Mouse (Mus musculus) MN1 (cell line): ENCODE measurements around the gene Gm45062.

Experiments
- DNase-seq: peaks from one replicate; pipeline ENCODE4 v3.0.0-alpha.2; 2016; ENCODE audit warnings: low spot score

The Gm45062 gene

DNA sequence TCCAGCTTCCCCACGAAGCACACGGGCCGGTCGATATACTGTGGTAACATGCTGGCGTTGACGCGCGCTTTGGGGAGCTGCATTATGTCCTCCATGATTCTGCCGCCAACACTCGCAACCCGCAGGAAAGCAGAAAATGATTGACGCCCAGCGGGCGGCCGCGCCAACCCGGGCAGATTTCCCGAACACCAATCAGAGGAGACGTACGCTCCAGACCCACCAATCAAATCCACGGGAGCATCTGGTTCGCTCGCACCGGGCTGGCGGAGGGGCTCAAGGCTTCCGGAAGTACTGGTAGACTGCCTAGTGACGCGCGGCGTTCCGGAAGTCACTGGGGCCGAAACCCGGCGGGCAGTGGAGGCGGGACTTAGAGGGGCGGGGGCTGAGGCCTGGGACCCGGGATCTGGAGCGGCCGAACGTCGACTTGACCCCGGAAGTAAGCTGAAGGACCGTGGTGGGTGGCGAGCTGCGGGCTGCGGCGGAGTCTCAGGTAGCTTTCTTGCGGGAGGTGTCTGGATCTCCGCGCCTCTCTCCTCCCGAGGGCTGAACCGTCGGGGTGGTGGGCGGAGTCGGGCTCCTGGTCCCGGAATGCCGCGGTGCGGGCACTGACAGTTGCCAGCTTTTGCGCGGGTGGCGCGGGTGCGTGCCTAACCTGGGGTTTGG, at the start of gene Gm45062, which contains the start of the genes Rpa3 and Umad1:
Gene Gm45062, plus strand, starts transcription at position 447 of the 663 bp plus-strand sequence.
Gene Rpa3, minus strand, starts transcription at position 170 of the 663 bp plus-strand sequence.
Gene Umad1, plus strand, starts transcription at position 285 of the 663 bp plus-strand sequence.
- peak; percentile 98 for DNase-seq

DNA sequence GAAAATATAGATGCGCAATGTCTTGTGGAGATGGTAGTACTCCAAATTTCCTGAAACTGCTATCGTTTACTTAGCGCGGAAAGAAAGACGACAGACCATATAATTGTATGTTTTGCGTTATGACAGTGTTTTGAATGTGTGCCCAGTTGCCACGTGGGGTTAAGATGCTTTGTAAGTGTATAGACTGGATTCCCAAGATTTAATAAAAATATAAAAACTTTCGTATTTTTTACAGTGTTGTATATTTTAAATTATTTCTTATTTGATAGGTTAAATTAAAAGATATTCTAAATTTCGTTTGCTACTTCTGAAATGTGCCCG, 49.4 kb upstream of the Gm45062 start:
- peak; percentile 36 for DNase-seq

DNA sequence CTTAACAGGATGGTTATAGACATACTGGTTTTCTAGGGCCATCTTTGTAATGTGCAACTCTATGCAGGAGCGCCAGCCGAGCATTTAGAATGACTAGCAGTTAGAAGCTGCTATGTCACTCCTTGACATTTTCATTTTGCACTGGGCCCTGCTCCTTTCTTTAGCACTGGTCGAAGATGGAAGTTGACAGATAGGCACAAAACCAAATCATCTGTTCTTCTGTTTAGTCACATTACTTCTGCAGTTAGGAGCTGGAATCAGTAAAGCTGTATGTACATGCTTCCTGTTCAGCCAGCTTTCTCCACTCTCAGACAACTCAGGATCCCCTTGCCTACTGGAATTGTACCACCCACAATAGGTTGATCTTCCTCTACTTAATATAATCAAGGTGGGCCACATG, 48.6 kb upstream of the Gm45062 start:
- peak; percentile 8 for DNase-seq

DNA sequence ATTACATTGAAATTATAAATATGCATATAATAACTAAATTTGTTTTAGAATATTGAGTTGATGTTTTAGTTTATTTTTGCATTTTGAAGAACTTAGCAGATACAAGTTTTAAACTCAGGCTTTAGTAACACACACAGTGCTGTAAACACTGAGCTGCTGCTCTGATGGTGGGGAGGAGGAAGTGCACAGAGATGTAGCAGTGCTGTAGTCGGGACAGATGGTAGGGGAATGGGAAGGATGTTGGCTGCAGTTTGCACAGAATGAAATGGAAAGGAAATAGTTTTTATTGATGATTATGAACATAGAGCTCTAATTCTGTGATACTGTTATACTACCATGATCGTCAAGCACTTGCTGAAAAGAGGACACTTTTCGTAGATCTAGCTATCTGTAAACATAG, 32.2 kb upstream of the Gm45062 start:
- no peak for DNase-seq

DNA sequence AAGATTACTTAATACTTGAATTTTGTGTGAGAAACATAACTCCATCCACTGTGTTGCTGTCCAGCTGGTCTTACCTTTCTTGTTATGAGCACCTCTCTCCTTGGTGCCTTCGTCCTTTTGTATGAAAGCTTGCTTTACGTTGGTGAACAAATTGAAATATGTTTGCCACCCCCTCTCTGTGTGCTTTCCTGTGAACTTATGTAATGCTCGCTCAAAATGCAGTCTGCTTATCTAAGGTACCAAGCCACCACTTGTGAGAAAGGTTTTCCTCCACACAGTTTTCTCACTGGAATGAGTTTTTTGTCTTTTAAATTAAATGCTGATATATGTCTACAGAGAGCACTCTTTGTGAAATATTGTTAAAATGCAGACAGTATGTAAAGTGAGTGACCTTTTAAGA, 30.7 kb upstream of the Gm45062 start:
- no peak for DNase-seq

DNA sequence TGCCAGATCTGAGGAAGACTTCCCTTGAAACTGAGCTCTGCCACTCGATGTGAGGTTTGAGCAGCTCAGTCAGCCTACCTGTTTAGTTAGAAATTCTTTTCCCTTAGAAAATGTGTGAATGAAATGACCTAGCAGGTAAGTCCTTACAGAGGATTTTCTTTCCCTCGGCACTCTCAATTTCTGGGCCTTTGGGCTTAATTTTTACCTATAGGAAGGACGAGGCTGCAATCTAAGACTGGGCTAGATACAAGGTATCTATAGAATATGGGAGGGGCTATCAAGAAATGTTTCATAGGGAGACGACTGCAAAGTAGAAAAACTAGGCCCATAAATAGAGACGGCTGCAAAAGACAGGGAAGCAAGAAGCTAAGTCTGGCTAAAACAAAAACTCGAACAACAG, 934 bp upstream of the Gm45062 start:
- peak; percentile 27 for DNase-seq

DNA sequence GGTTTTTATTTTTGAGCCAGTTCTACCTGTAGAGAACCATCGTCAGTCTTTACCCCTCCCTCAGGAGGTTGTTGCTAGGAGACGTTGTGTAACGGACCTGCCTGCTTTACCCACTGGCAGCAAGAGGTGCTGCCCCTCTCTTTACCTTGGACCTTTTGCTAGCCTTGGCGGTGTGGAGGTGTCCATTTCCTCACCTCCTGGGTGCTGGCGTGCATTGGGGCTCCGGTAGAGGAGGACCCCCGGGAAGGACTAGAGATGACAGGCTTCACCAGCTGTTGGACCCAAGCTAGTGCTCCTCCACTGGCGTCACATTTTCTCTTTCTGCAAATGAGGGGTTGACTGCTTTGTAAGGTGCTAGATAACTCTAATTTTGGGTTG, 406 bp downstream of the Gm45062 start:
- no peak for DNase-seq

DNA sequence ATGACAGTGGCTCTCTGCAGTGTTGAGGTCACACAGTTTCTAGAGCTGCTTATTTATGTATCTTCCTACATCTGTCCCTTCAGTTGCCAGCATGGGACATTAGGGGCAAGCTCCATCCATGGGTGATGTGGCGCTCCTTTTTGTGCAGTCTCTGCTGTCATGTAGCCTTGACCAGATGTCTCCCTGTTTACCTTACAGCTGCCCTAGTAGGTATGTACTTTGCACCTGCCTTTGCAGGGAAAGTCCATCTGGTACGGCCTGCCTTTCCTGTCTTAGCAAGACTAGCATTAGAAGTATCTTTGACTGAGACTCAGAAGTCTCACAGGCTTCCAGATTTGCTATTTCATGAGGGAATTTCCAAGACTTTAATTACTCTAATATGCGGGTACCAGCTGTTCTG, 11.8 kb downstream of the Gm45062 start:
- DNase-seq: no peak

DNA sequence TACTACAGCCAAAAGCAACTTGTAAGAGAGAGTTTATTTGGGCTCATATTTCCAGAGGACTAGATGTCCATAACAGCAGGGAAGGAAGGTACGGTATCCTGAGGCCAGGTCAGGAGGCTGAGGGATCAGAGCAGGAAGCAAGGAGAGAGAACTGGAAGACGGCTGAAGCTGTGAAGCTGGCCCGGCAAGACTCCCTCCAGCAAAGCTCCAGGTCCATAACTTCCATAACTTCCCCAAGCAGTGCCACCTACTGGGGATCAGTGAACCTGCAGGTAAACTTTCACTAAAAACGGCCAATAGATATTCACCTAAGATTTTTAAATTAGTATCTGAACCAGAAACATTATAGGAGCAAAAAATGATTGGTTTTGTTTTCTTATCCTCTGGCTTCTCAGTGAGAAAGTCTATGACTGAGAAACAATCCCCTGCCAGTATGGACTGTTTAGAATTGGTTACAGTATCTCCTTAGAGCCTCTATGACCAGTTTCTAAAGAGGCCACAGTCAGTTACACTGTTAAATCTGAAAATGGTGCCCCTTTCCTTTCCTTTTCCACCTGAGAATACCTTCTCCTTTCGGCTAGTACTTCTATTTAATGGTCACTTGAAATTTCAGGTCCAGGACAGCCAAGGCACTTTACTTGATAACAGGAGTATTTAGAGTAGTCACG, 15.3 kb downstream of the Gm45062 start:
- peak; percentile 46 for DNase-seq

DNA sequence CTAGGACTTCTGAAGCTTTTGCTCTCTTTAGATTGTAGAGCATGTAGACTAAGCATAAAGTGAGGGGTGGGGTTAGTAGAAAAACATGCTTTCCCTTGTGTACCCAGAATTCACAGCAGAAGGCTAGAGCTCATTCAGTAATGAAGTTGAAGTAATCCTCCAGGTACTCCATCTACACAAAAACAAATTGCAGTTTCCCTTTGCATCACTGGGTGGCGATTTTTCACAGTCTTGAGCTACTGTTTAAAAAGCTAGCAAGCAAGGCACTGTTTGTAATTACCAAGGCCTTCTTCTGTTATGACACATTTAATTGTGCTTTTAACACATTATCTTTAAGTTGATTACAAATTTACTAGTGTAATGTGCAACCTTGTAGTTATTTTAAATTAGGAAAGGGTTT, 15.8 kb downstream of the Gm45062 start:
- DNase-seq: peak; percentile 74

DNA sequence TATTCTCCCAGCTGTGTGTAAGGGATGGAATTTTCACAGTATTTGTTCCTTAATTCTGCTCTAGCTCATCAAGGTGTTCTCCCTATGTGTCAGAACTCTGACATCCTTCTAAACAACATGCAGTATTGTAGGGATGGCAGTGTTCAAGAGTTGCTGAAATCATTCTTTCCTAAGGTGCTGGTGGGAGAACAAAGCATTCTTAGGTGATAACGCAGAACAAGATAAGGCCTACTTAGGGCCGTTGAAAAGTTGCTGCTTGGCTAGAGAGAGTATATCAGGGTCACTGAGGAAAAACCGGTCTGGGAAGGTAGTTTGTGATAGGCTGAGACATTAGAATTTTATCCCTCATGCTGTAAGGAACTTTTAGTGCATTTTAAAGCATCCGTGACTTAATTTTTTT, 17.2 kb downstream of the Gm45062 start:
- no peak for DNase-seq

DNA sequence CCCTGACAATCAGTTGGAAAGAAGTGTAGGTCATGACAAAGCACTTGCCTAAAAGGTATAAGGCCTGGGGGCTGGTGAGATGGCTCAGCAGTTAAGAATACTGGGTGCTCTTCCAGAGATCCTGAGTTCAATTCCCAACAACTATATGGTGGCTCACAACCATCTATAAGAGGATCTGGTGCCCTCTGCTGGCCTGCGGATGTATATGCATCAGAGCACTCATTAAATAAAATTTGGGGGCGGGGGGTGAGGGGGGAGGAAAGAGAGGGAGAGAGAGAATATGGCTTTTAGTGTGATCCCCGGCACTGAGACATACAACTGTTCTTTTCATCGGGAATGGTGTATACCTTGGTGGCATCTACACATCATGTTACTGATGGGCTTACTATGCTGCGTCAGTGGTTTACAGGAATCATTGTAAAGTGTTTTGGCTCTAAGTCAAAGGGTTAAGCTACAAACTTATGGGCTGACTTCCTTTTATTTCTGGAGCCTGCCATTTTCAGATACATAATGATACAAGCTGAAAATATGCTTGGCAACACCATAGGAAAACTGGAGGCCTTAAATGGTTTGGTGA, 19.3 kb downstream of the Gm45062 start:
- DNase-seq: no peak

DNA sequence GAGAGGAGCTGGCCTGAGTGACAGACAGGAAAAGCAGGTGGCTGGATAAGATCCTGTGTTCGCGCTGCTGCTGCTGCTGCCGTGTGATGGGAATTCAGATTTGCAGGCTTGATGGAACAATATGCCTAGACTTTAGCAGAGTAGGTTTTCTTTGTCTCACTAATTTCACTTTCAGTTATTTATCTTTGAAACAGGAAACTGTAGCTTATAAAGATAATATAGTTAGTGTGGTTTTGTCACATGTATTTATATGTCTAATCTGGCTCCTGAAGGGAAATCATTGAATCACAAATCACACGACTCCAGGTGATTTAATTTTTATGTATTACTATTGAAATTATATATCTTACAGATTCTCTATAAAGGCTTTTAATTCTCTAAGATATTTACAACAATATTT, 24.0 kb downstream of the Gm45062 start:
- DNase-seq: no peak

DNA sequence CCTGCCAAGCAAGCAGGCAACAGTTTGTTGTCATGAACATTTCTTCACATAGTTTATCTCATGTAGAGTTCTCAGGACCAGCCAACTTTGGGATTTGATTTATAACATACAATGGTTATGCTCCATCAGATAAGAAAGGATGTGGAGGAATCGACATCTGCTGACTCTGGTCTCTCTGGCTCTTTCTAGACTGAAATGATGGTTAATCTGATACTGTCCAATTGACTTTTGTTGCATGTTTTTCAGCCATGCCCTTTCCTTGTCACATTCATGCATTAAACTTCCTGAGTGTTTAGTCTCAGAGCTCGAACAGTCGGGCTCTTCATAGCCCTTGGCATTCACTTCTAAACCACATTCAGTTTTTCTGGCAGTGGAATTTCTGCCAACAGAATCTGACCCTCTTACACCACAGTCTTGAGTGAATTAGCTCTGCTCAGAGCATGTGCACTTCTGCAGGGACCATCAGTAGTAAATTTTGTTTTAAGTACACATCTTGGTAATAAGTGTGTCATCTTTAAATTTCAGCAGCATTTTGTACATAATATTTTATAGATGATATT, 26.2 kb downstream of the Gm45062 start:
- DNase-seq: peak; percentile 34

DNA sequence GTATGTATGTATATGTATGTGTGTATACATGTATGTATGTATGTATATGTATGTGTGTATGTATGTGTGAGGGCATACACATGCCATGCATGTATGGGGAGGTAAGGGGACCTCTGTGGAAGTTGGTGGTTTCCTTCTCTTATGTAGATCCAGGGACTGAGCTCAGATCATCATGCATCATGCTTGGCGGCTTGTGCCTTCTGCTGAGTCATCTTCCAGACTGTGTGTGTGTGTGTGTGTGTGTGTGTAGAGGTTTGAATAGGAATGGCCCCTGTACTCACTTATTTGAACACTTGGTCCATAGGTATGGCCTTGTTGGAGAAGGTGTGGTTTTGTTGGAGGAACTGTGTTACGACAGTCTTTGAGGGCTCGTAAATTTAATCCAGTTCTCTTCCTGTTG, 26.9 kb downstream of the Gm45062 start:
- DNase-seq: no peak

DNA sequence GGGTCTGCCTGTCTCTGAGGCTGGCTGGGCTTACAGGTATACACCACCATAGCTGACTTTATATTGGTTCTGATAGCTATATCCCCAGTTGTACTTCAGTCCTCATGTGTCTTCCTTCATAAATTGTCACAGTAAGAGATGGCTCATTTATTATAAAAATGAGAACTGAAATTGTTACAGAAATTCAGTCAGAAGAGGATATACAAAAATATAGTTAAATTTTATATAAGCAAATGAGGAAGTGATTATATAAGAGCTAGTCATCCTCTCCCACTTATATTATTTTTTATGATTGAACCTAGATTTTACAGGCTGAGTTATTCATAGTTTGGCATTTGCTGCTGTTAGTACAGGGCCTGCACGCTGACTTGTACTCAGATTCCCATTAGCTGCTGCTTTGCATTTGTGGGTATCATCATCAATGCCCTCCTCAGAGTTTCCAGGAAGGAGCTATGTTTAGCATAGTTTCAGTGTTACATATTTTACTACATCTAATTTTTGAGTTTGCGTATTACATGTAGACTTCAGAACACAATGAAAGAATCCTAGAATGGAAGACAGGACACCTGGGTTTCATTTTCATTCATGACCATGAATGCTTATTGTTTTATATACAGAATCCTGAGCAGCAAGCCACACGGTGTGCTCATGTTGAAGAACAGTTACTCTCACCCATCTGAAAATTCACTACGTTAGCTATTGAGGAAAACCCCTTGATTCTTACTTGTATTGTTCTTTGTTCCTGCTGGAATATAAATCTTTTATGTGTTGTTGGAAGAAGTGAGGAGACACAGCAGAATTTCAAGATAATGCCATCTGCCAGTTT, 29.7 kb downstream of the Gm45062 start:
- DNase-seq: no peak

DNA sequence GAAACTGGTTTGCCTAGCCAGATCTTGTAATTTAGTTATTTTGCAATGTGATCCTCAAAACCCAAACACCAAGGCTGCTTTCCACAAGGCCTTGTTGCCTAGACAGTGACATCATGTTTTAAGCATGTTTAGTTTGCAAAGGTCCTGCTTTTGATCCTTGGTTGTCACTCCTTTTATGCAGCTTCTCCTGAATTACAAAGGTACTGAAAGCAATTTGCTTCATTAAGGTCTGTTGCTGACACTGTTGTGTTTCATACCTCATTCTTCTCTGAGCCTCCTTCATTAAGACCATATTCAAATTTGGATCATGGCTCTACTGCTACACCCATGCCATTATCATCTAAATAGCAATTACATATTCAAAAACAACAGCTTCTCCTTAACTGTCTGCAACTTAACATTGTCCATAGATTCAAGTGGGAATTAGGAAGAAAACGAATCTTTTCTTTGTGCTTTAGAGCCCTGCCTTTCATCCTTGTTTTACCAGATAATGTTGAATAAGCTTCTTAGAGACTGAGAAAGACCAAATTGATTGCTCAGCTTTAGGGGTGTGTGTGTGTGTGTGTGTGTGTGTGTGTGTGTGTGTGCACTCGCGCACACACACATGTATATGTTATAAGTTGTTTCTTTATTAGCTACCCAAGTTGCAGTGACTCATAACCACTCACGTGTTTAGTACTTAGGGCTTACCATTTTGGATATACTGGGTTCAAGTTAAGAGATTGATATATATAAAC, 35.0 kb downstream of the Gm45062 start:
- DNase-seq: no peak

DNA sequence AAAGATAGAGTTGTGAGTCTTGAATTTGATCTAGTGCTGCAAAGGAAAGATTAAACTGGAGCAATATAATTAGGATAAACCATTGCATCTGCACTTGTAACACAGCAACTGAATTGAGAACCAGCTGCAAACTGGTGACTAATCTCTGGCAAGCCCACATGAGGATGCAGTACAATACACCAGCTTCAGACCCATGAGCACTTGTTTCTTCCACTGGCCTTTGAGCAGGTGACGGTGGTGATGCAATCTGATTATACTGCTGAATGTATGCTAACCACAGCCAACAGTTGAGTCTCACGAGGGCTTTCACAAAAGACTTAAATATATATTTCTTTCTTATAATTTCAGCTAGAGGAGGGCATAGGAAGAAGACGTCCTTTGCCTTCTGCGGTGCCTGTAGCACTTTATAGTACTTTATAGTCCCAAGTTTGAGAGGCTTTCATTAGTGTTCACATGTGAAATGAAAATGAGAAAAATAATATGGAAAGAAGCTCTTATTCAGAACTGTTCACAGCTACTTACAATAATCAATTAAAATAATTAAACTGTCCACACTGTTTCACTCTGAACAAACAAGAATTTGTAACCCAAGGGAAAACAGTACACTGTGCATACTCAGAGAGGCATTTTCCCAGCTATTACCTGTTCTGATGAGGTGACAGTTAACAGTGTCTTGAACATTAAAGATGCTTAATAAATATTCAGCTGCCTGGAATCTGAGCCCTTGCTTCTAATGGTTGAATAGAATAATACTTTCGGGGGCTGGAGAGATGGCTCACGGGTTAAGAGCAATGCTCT, 40.0 kb downstream of the Gm45062 start:
- peak; percentile 53 for DNase-seq

DNA sequence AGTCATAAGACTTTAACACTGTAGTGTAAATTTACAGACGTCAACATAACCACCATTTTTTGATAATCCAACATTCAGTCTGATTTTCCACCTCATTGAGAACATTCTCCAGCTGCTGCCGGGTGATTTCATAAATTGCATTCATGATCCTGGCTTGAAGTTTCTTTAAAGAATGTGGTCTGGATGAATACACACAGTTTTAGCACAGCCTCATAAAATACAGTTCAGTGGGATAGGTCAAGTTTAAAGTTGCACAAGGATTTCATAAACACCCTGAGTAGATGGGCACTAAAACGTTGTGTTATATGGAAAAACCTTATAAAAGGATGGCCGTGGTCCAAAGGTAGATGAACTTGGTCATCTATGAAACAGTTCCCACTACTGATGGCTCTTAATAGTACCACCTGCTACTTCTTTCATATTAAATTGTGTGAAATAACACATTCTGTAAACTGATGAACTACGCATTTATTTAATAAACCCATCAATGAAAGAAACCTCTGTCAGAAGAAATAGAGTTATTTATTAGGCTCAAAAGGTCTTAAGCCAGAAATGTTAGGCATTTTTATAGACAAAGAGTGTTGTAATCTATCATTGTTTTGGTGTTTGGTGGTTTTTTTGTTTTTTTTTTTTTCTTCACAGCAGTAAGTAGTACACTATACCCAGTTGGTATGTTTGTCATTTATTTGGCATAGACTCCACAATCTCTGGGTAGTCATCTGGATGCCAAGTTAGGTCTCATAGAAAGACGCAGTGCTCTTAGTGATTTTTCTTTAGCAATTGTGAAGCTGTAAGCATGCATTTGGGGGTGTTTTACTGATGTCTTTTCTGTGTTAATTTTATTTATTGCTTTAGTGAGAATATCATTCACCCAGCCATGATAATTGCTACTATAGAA, 48.9 kb downstream of the Gm45062 start:
- no peak for DNase-seq

DNA sequence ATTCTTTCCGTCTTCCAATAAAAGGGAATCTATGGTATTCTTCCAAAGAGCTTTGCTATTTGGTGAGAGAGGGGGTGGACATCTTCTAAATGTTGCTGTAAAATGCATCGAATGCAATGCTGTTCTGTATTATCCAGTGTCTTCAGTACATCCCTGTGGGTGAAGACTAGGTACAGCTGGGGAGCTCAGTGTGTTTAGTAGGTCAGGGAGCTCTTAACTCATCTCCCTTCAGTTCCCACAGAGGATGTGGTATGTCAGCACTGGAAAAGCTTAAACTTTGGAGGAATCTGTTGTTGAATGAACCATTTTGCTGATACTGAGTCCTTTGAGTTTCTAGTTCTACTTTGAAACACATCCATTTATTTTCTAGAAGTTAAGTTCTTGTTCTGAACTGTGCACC, 53.3 kb downstream of the Gm45062 start:
- no peak for DNase-seq
